Mouse (Mus musculus): Measurements from ENCODE around the gene Ube2t.

The Ube2t gene

DNA sequence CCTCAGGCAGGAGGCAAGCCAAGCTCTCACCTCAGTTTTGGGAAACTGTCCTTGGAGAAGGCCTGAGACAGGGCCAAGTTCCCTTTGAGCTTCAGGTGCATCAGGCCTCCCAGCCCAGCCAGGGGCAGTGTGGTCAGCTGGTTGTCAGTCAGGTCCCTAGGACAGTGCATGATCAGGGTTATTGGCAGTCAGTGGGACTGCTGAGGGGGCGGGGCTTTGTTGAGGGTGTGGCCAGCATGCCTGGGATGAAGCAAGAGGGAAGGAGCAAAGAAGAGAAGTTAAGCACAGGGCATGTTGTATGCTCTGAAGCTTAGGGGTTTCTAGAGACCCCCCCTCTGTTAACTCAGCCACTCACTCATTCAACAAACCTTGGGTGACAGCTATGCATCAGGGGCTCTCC lies 33.6 kb downstream of the Ube2t start:
- DNase-seq: no peak

DNA sequence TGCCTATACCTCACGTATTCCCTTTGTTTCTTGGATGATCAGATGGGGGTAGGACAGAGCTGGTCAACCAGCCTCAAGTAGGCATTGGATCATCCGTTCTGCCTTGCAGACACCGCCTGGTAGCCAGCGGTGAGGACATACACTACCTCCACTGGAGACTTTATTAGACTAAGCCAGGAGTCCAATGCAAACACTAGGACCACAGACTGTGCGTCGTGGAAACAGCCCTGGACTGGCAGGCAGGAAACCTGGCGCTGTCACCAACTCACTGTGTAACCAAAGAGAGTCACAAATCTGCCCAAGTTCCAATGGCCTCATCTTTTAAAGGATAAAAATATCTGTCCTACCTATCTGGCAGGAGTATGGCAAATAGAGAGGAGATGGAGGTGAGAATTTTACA lies 34.1 kb downstream of the Ube2t start:
- no peak for DNase-seq

DNA sequence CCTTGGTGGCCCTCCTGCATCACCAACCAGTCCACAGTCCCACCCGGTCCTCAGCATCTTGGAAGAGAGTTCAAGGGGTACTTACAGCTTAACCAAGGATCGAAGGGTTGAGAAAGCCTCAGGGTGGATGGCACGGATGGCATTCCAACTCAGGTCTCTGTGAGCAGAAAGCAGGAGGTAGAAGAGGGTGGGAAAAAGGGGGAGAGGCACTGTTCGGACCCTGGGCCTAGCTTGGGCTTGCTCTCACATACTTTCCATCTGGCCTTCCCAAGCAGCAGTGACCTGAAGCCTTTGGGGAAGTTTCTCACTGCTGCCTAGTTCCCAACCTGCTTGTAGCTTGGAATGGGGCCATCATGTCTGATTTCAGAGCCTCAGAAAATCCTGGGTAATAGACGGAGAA lies 35.2 kb downstream of the Ube2t start:
- no peak for DNase-seq

DNA sequence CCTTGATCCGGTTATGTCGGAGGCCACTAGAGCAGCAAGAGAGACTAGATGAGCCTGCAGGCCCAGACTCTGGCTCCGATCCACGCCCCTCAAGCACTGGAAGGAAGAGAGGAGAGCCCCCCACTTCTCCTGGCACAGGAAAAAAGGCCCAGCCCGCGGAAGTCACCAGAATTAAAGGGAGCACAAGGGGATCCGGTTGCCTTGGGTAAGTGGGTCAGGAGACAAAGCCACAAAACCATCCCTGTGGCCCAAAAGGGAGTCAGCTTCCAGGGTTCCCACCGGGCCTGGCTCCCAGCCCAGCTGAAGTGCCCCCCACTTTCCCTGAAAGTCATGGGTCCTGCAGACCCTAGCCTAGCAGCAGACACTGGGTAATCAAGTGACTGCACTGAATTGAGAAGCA lies 35.9 kb downstream of the Ube2t start:
- DNase-seq: no peak

DNA sequence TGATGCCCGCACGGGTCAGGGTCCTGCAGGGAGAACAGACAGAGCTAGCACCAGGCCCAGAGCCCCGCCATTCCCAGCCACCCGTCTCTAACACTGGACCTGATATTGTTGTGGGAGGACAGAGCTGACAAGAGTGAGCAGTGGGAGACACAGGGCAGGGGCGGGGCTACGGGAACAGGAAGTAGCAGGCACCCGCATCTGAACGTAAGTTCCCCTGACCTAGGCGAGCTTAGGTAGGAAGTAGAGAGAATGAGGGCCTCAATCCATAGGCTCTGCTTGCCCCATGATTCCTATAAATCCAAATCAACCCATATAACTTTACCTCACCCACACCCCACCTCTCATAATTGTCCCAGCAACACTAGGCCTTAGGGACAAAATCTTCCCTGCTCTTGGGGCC lies 38.2 kb downstream of the Ube2t start:
- no peak for DNase-seq

DNA sequence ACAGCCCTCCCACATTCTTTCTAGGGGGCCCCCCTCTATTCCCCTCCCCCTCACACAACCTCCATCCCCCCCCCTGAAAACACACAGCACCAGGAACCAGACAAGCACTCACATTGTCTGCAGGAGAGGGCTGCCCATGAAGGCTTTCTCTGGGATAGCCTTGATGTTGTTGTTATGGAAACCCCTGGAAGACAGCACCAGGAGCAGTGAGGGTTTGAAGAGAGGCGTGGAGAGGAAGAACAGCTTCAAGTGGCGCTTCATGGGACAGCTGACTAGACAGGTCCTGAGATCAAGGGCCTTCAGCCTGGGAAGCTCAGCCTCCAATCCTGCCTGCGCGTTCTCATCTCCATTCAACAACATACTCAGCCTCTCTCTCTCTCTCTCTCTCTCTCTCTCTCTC lies 41.0 kb downstream of the Ube2t start:
- no peak for DNase-seq

DNA sequence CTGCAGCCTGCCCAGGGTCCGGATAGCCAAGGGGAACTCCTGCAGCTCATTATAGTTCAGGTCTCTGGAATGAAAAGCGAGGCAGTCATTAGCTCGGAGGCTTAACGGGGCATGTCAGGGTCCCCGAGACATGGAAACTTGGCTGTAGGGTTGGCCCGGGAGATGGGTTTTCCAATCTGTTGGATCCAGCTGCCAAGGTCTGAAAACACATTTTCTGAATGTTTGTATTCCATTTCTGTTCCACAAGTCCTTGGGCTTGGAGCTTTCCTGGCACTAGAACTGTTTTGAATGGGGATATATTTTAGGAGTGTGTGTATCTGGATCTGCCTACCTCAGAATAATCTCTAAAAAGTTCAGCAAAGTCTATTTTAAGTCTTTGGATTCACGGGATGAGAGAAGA lies 43.3 kb downstream of the Ube2t start:
- no peak for DNase-seq

DNA sequence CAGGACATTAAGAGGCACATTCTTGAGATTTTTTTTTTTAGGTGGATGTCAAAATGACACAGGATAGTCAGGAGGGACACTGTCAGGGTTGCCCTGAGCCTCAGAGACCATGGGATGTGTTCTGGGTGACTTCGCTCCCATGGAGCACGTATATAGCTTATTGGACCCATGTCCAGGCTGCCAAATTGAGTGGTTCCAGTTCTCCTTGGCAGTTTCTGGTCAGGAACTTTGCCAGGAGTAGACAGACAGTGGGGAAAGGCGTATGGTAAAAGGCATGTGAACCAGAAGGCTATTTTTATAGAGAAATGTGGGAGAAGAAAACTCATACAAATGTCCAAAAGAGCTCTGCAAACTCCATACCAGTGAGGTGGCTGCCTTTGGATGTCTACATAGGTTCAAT lies 47.5 kb downstream of the Ube2t start:
- no peak for DNase-seq

DNA sequence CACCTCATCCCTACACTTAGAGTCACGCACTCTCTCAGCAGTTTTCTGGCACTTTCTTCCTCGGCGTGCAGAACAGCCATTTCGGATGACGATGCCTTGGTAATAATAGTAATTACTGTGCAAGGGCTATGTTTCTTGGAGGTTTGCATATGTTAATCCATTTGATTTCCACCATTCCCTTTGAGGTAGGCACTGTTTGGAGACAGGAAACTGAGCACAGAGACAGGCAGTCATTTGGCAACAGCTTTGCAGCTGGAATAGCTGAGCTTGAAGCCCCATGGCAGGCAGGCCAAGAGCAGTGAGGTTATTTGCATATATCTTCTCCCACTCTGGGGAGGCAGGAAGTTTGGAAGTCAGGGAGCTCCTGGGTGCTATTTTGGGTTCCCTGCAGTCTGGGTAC lies 49.5 kb downstream of the Ube2t start:
- no peak for DNase-seq

DNA sequence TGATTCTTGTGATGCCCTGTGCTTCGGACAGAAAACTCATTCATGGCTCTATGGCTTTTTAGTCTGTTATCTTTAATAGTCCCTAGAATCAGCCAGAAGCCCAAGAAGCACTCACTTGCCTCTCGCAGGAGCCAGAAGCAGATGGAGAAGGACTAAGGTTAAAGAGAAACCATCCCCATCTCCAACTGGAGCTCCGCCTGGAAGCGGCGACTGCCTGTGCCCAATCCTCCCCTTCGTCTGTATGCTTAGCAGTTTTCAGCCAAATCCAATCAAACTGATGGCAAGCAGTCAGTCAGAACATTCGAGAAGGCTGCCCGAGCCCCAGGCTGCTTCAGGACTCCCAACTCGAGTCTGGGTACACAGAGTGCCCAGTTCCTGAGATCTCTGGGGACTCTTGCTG lies 50.1 kb downstream of the Ube2t start:
- DNase-seq: no peak

DNA sequence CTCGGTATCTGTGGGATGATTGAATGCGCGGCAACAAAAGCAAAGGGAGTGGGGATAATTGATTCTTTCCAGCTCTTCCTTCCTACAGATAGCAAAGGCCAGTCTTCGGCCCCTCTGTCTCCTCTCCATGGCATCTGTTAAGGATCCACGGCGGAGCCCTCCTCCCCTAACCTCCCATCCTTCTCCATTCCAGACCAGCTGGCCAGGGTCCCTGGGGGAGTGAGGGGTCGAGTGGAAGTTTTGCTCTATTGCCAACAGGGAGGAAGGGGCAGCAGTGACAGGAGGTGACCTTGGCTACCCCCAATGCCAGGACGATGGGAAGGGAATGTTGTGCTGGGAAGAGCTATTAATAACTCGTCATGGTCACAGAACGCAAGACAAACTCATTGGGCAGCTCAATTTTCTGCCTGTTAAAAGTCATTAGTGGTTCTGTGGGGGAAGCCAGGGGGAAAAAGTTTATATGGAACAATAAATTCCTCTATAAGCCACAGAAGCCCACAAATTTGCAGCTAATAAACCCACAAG lies 52.6 kb downstream of the Ube2t start:
- no peak for DNase-seq

DNA sequence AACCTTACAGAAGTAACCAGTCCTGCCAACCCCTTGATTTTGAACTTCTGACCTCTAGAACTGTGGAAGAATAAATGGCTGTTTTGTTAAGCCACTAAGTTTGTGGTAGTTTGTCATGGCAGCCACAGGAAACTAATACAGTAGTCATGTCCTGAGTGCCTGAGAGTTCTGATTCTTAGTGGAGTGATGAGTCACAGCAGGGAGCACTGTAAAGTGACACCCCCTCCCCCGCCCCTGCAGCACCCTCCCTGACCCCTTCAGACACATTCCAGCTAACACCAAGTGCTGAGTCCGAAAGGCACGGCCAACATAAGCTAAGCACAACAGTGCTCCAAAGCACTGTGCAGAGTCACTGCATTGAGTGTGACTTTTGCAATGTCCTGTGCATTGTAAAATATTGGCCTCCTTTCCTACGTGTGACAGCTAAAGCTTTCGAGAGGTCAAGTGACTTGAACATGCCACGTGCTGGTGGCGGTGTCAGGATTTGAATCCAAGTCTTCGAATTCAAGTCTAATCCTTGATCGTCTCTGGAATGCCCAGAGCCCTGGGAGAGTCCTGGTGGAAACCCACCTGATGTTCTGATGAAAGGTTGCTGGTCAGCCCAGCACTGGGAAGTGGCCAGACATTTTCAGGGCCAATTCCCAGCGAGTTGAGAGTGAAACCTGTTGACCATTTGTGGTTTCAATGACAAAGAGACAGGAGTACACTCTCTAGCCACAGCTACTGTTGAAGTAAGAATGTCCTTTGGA lies 54.7 kb downstream of the Ube2t start:
- no peak for DNase-seq

DNA sequence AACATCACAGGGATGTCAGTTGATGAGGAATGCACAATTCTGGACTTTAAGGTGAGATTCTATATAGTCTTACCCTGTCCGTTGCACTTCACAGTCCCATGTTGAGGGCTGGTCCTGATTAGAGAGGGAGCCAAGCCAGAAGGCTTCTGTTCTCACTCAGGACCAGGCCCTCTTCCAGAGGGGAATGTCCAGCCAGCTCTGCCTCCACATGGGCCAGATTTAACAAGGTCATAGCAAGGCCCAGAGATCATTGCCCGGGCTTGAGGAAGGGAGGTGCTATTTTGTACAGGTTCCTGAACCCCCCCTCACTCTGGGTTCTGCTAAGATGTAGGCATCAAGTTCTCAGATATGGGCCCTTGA lies 55.3 kb downstream of the Ube2t start:
- no peak for DNase-seq

DNA sequence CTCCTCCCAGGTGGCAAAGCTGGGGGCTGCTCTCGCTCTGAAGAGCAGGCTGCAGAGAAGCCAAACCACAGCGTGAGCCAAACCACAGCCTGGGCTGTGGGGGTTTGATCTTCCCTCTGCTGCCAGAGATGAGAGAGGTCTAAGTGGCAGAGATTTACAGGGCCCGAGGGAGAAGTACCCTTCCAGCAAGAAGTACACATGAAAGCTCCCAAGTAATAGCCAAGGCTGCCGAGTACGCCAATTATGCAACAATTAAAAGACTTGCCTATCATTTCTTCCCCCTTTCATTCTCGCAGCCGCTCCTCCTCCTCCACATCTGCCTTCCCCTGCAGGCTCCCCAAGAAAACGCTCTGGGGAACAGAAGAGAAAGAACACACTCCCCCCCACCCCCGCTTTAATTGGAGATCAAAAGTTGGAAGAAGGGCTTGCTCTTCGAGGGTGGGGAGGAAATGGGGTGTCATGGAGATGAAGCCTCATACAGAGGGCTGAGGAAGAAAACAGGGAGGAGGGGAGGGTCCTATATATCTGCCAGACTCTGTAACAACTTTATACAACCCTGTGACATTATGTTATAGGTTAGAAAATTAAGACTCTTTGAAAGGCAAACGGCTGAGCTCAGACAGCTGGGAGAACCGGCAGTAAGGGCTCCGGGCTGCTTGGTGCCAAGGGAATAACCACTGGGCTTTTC lies 56.9 kb downstream of the Ube2t start:
- no peak for DNase-seq

DNA sequence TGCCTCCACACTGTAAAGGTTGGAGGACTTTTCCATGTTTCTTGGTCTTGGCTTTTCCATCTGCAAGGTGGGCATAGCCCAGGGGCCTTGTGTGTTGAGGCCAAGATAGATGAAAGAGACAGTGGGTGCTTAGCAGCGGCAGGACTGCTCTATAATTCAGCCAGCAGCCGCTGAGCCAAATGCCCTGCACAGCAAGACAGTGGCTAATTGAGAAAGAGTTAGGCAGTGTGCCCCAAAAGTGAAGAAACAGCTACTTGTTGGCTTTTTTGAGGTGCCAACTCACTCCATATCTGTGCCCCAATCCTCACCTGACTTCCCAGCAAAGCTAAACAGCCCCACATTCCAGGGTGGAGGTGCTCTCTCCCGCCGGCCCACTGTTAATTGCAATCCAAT lies 57.4 kb downstream of the Ube2t start:
- no peak for DNase-seq

DNA sequence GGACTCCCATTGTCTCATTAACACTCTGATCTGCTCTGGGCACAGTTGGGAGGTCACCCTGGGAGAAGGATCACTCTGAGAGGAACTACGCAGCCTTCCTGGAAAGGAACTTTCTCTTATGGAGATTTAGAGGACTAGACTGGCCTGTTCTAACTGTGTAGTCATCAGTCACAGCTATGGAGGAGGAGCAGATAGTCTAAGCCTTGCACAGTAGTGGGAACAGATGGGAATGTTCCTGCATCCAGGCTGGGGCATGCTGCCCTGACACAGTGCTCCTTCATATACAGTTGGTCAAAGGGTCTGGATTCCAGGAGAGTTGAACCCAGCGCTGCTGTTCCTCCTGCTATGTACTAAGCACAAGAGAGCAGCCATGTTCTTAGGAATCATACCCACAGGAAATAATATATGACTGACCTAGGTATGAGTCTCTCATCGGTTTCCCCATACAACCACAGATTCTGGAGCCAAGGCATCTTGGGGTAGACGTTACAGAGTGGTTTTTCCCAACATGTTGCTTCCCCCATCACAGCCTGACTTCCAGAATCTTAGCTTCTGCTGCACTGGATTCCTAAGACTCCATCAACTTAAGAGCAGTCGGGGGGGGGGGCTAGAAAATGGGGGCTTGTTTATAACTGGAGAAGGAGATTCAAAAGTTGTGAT lies 58.0 kb downstream of the Ube2t start:
- DNase-seq: no peak

DNA sequence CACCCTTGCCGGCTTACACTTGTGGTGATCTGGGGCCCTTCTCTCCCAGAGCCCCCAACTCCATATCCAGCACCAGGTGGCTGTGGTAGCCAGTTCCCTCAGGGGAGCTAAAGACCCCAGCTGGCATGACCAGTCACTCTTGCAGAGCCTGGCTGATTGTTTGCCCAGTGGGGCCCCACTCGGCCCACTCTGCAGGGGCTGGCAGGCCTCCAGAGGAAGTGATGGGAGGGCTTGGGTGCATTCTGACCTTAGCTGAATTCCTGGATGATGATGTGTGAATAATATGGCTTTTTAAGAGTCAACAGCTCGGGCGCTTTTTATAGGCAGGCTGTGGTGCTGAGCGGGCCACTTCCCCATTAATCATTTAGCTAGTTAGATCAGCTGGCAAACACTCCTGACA lies 58.6 kb downstream of the Ube2t start:
- no peak for DNase-seq

DNA sequence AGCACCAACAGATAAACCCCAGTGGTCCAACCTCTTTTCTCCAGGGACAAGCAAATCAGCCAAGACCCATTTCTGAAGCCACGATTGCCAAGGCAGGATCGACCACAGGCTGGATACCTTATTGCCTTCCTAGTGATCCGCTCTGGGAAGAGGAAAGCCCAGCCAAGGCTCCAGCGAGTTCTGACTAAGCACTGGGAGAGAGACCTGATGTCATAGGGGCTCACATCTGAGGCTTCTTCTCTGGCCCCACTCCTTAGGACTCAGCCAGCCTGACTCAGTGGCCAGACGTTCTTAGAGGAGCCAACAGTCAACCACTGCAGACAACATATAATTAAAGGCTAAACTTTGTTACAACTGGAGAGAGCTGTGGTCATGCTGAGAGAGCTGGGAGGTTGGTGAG lies 59.6 kb downstream of the Ube2t start:
- no peak for DNase-seq

DNA sequence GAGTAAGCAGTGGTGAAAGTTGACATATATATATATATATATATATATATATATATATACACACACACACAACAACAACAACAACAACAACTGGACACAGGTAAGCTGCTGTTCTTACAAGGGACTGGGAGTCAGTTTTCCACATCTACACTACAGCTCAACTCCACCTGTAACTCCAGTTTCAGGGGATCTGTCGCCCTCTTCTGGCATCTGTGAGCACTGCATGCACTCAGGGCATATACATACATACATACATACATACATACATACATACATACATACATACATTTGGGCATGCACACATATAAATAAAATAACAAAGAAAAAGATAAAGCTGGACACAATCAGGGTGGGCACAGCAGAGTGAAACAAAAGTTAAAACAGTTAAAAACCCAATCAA lies 61.2 kb downstream of the Ube2t start:
- no peak for DNase-seq

Measured in kidney, adult 18-20 months (tissue).